Mouse (Mus musculus): ENCODE measurements at regions not wholly inside any gene's neighbourhood (a gene's known extent, or its start where the extent isn't known, plus 50 kb on each side); places are given as distances from the start of the nearest gene placed in this dataset.

GRCm38 (mm10) chr15:5462651-5463050 lies 218.7 kb upstream of the Ptger4 start:
- Histone ChIP-seq H3K9me3 (replicated peaks) (no peaks in the 10 kb centered on the region), H3K36me3 (no peaks in the 10 kb centered on the region), H3K4me2 (no peak overlapping the region), H3K27ac (no peak overlapping the region), H3K4me3 (no peak overlapping the region), H3K9ac (no peak overlapping the region), H3K27me3 (no peaks in the 10 kb centered on the region), H3K4me1 (replicated peaks) (no peaks in the 10 kb centered on the region)
- WGBS = 73% methylated on average over 3 of the region's 3 CpGs
- no peak for ATAC-seq (replicated peaks; ENCODE audit: insufficient number of reproducible peaks, insufficient read depth, low FRiP score, low read depth)

GRCm38 (mm10) chr15:5464732-5465131 lies 220.7 kb upstream of the Ptger4 start:
- no peak overlapping the region for H3K9ac ChIP-seq
- no peaks in the 10 kb centered on the region for H3K4me1 ChIP-seq (replicated peaks)
- 78% methylated on average over 5 of the region's 5 CpGs for WGBS
- no peaks in the 10 kb centered on the region for H3K9me3 ChIP-seq (replicated peaks)
- no peaks in the 10 kb centered on the region for H3K36me3 ChIP-seq
- ATAC-seq (replicated peaks; ENCODE audit: insufficient number of reproducible peaks, insufficient read depth, low FRiP score, low read depth) = no peak
- no peaks in the 10 kb centered on the region for H3K27me3 ChIP-seq
- H3K27ac ChIP-seq = no peak overlapping the region
- no peak overlapping the region for H3K4me3 ChIP-seq
- H3K4me2 ChIP-seq = no peak overlapping the region

- Histone ChIP-seq H3K27ac (no peak overlapping the region), H3K9me3 (replicated peaks) (no peaks in the 10 kb centered on the region), H3K9ac (no peak overlapping the region), H3K4me3 (no peak overlapping the region), H3K4me1 (replicated peaks) (no peaks in the 10 kb centered on the region), H3K4me2 (no peak overlapping the region), H3K36me3 (no peaks in the 10 kb centered on the region), H3K27me3 (no peaks in the 10 kb centered on the region)
- no peak for ATAC-seq (replicated peaks; ENCODE audit: insufficient number of reproducible peaks, insufficient read depth, low FRiP score, low read depth)
- 64% methylated on average over 3 of the region's 3 CpGs for WGBS
Measured at GRCm38 (mm10) chr15:5468535-5469073, 224.6 kb upstream of the Ptger4 start.

DNA sequence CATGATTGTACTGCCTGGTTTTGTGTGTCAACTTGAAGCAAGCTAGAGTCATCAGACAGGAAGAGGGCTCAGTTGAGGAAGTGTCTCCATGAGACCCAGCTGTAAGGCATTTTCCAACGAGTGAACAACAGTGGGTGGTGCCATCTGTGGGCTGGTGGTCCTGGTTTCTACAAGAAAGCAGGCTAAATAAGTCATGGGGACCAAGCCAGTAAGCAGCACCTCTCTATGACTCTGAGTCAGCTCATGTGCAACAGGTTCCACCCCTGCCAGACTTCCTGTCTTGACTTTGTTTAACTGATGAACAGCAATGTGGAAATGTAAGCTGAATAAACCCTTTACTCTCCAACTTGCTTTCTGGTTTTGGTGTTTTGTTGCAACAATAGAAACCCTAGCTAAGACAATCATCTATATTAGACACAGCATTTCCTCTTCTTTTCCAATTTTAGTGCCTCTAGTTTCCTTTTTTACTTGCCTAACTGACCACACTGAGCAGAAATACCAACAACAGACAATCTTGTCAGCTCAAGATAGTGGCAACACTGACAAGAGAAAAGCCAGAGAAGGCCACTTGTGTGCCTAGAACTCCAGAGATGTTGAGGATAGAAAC lies 231.5 kb upstream of the Ptger4 start:
- H3K27ac ChIP-seq = no peak overlapping the region
- no peak for ATAC-seq (replicated peaks; ENCODE audit: insufficient number of reproducible peaks, insufficient read depth, low FRiP score, low read depth)
- H3K4me1 ChIP-seq (replicated peaks) = no peaks in the 10 kb centered on the region
- WGBS = 47% methylated on average over 1 of the region's 1 CpGs
- no peak overlapping the region for H3K9ac ChIP-seq
- no peak overlapping the region for H3K4me2 ChIP-seq
- H3K36me3 ChIP-seq = no peaks in the 10 kb centered on the region
- H3K9me3 ChIP-seq (replicated peaks) = no peaks in the 10 kb centered on the region
- H3K27me3 ChIP-seq = no peaks in the 10 kb centered on the region
- H3K4me3 ChIP-seq = no peak overlapping the region

DNA sequence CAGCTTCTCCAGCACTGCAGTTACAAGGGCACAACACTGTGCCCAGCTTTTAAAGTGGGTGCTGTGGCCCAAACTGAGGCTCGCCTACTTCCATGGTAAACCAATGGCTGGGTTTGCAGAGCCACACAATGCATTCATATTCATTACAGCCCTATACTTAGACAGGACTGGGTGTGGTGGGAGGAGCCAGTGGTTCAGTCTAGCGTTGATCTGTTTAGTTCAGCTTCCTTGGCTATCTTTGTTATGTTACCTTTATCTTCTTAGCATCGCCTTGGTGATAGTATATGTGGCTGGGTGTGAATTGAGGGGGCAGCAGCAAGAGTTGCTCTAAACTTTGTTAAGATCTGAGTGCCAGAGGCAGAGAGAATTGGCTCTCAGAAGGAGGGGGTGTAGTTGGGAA lies 249.3 kb upstream of the Ptger4 start:
- H3K4me3 ChIP-seq = no peak overlapping the region
- H3K27ac ChIP-seq = no peak overlapping the region
- ATAC-seq (replicated peaks; ENCODE audit: insufficient number of reproducible peaks, insufficient read depth, low FRiP score, low read depth) = no peak
- no peaks in the 10 kb centered on the region for H3K27me3 ChIP-seq
- H3K9me3 ChIP-seq (replicated peaks) = no peaks in the 10 kb centered on the region
- H3K4me1 ChIP-seq (replicated peaks) = no peaks in the 10 kb centered on the region
- no peak overlapping the region for H3K4me2 ChIP-seq
- H3K9ac ChIP-seq = no peak overlapping the region
- no peaks in the 10 kb centered on the region for H3K36me3 ChIP-seq
- 46% methylated on average over 3 of the region's 3 CpGs for WGBS

GRCm38 (mm10) chr15:5495187-5495849 lies 251.3 kb upstream of the Ptger4 start:
- H3K9ac ChIP-seq = no peak overlapping the region
- WGBS = 74% methylated on average over 8 of the region's 8 CpGs
- H3K27ac ChIP-seq = no peak overlapping the region
- no peaks in the 10 kb centered on the region for H3K27me3 ChIP-seq
- H3K4me3 ChIP-seq = no peak overlapping the region
- no peak overlapping the region for H3K4me2 ChIP-seq
- no peaks in the 10 kb centered on the region for H3K4me1 ChIP-seq (replicated peaks)
- H3K36me3 ChIP-seq = no peaks in the 10 kb centered on the region
- ATAC-seq (replicated peaks; ENCODE audit: insufficient number of reproducible peaks, insufficient read depth, low FRiP score, low read depth) = no peak
- no peaks in the 10 kb centered on the region for H3K9me3 ChIP-seq (replicated peaks)

- no peaks in the 10 kb centered on the region for H3K36me3 ChIP-seq
- no peaks in the 10 kb centered on the region for H3K27me3 ChIP-seq
- no peak overlapping the region for H3K9ac ChIP-seq
- no peak overlapping the region for H3K4me3 ChIP-seq
- H3K27ac ChIP-seq = no peak overlapping the region
- H3K9me3 ChIP-seq (replicated peaks) = no peaks in the 10 kb centered on the region
- no peaks in the 10 kb centered on the region for H3K4me1 ChIP-seq (replicated peaks)
- ATAC-seq (replicated peaks; ENCODE audit: insufficient number of reproducible peaks, insufficient read depth, low FRiP score, low read depth) = no peak
- no peak overlapping the region for H3K4me2 ChIP-seq
- whole genome bisulfite sequencing = 81% methylated on average over 2 of the region's 2 CpGs
Measured at GRCm38 (mm10) chr15:5495954-5496353, 252.0 kb upstream of the Ptger4 start.

- no peaks in the 10 kb centered on the region for H3K9me3 ChIP-seq (replicated peaks)
- no peaks in the 10 kb centered on the region for H3K4me1 ChIP-seq (replicated peaks)
- 85% methylated on average over 3 of the region's 3 CpGs for WGBS
- H3K36me3 ChIP-seq = no peaks in the 10 kb centered on the region
- no peak overlapping the region for H3K4me3 ChIP-seq
- no peaks in the 10 kb centered on the region for H3K27me3 ChIP-seq
- ATAC-seq (replicated peaks; ENCODE audit: insufficient number of reproducible peaks, insufficient read depth, low FRiP score, low read depth) = no peak
- H3K4me2 ChIP-seq = no peak overlapping the region
- no peak overlapping the region for H3K27ac ChIP-seq
- H3K9ac ChIP-seq = no peak overlapping the region
Measured at GRCm38 (mm10) chr15:5504502-5504901, 260.5 kb upstream of the Ptger4 start.

- Histone ChIP-seq H3K4me1 (replicated peaks) (no peaks in the 10 kb centered on the region), H3K4me2 (no peak overlapping the region), H3K4me3 (no peak overlapping the region), H3K27me3 (no peaks in the 10 kb centered on the region), H3K36me3 (no peaks in the 10 kb centered on the region), H3K27ac (no peak overlapping the region), H3K9ac (no peak overlapping the region), H3K9me3 (replicated peaks) (no peaks in the 10 kb centered on the region)
- WGBS = 68% methylated on average over 5 of the region's 5 CpGs
- no peak for ATAC-seq (replicated peaks; ENCODE audit: insufficient number of reproducible peaks, insufficient read depth, low FRiP score, low read depth)
Measured at GRCm38 (mm10) chr15:5506848-5507544, 263.0 kb upstream of the Ptger4 start.

GRCm38 (mm10) chr15:5507545-5507913 lies 263.5 kb upstream of the Ptger4 start:
- no peak for ATAC-seq (replicated peaks; ENCODE audit: insufficient number of reproducible peaks, insufficient read depth, low FRiP score, low read depth)
- WGBS = 46% methylated on average over 3 of the region's 3 CpGs
- Histone ChIP-seq H3K4me2 (no peak overlapping the region), H3K36me3 (no peaks in the 10 kb centered on the region), H3K27me3 (no peaks in the 10 kb centered on the region), H3K4me3 (no peak overlapping the region), H3K27ac (no peak overlapping the region), H3K9me3 (replicated peaks) (no peaks in the 10 kb centered on the region), H3K9ac (no peak overlapping the region), H3K4me1 (replicated peaks) (no peaks in the 10 kb centered on the region)

DNA sequence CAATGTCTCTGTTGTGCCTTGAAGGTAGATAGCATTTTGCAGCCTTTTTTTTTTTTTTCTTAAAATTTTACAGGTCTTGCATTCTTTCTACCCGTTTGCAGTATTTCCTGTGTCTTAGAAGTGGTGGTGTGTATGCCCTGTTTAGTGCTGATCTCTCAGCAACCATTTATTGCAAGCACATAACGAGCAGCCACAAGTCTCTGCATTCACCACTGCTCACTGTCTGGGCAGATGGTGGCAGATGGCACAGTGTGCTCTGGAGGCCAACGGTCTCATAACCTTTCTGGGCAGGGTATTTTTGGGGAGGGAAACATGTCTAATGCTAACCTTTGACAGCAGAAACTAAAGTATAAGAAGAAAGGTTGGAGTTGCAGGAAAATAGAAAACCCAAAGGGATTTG lies 266.1 kb upstream of the Ptger4 start:
- H3K4me2 ChIP-seq = no peak overlapping the region
- H3K4me3 ChIP-seq = no peak overlapping the region
- no peak overlapping the region for H3K27ac ChIP-seq
- no peaks in the 10 kb centered on the region for H3K36me3 ChIP-seq
- no peak for ATAC-seq (replicated peaks; ENCODE audit: insufficient number of reproducible peaks, insufficient read depth, low FRiP score, low read depth)
- no peaks in the 10 kb centered on the region for H3K27me3 ChIP-seq
- no peaks in the 10 kb centered on the region for H3K4me1 ChIP-seq (replicated peaks)
- WGBS = 49% methylated on average over 3 of the region's 3 CpGs
- no peak overlapping the region for H3K9ac ChIP-seq
- H3K9me3 ChIP-seq (replicated peaks) = no peaks in the 10 kb centered on the region
